Mouse (Mus musculus): ENCODE data around the gene Zfyve27. TPM values are rescaled to one million over a fixed set of nuclear protein-coding genes. Genes with fewer than 3 reads are reported as not detected.
A peak's percentile ranks its signal among the peaks of the same experiment; 100 is the strongest.

Gene Zfyve27
- total RNA-seq (2021): 10 to 100 TPM; 11.9 to 14.4 TPM
- long read RNA-seq, experiment 1, partial matches to known transcripts: 0 of 6 reads
- long read RNA-seq, experiment 1, other reads (novel, unspliced or antisense): 6 of 6 reads
- long read RNA-seq, experiment 2, full-length matches to known transcripts: 4 of 19 reads
- long read RNA-seq, experiment 2, partial matches to known transcripts: 2 of 19 reads
- long read RNA-seq, experiment 2, other reads (novel, unspliced or antisense): 13 of 19 reads

DNA sequence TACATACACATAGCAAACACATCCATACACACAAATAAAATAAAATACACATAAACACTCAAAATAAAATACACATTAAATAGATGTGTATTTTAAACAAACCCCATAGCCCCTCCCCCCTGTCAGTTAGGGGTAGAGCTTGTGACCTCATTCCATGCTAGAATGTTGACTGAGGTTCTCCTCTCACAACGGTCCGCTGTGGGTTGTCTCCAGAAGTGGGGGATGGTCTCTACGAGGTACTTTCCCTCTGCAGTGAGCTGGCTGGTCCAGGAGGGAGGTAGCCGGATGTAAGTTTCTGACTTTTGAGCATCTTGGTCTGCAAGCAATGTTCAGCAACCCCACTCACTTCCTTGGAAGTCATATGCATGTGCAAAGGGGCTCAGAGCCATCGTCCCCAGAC is at the start of gene Zfyve27:
Zfyve27 (plus strand) TSS at position 188 of the 400 bp plus-strand sequence.
- intact Hi-C loops (cut with DNase I; ENCODE audit: low total_unique reads): loop anchor here (10.0 kb wide), 1 partner anchor 129 kb away; the partner anchor contains the start of gene Ankrd2
- no peak for DNase-seq

DNA sequence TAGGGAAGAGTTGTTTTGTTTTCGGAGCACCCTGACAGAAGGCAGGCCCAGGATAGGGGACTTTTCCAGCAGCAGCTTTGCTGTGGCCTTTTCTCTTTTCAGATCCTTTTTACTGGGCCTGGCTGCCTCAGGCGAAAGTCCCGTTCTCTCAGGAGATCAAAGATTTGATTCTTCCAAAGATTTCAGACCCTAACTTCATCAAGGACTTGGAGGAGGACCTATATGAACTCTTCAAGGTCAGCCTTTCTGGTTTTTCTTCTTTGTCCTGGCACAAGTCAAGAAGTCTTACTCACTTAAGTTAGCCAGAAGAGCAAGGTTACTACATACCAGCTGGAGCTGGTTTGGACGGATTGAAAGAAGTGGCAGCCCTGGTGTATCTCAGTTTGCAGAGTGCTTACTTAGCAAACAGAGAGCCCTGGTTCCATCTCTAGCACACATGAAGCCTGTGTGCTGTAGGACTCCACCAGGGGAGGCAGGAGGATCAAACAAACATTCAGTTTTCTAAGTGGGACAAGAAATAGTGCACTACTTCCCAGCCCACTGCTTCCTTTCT is 47.9 kb upstream of the Zfyve27 start:
- DNase-seq: no peak
- intact Hi-C loops (cut with DNase I; ENCODE audit: low total_unique reads): no loop called here

DNA sequence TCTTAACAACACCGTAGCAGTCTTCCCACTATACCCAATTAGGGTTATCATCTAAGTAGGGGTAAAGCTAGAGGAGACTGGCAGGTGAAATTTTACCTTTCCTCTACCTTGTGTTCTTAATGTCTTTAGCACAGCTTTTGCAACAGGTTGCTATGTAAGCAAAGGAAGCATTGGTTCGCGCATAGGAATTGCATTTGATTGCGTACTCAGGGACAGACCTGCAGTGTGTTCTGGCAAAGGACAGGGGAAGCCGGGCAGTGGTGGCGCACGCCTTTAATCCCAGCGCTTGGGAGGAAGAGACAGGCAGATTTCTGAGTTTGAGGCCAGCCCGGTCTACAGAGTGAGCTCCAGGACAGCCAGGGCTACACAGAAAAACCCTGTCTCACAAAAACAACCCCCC is 45.6 kb upstream of the Zfyve27 start:
- intact Hi-C loops (cut with DNase I; ENCODE audit: low total_unique reads): no loop called here
- no peak for DNase-seq

- intact Hi-C loops (cut with DNase I; ENCODE audit: low total_unique reads): no loop called here
- DNase-seq: no peak
Measured at GRCm38 (mm10) chr19:42118596-42118995, 45.2 kb upstream of the Zfyve27 start.

GRCm38 (mm10) chr19:42120451-42120850 is 43.3 kb upstream of the Zfyve27 start:
- no peak for DNase-seq
- intact Hi-C loops (cut with DNase I; ENCODE audit: low total_unique reads): no loop called here

DNA sequence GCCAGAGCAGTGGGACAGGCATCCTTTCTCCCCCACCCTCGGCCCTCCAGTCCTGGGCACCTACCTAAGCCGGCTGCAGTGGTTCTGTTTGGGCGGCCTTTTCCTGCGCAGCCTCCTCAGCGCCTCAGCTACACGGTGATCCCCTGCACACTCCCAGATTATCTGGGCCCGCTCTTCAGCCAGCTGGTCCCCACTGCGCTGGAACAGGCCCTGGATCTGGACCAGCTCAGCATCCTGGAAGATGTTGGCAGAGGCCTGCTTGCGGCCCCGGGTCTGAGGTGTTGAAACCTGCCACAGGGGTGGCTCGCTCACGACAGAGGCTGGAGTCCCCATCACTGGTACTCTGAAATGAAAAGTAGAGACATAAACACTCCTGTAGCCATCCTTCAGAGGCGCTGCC is 39.1 kb upstream of the Zfyve27 start:
- intact Hi-C loops (cut with DNase I; ENCODE audit: low total_unique reads): no loop called here
- DNase-seq: no peak

- intact Hi-C loops (cut with DNase I; ENCODE audit: low total_unique reads): no loop called here
- no peak for DNase-seq
Measured at GRCm38 (mm10) chr19:42125501-42126218, 38.1 kb upstream of the Zfyve27 start.

- no peak for DNase-seq
- intact Hi-C loops (cut with DNase I; ENCODE audit: low total_unique reads): no loop called here
Measured at GRCm38 (mm10) chr19:42126219-42126605, 37.5 kb upstream of the Zfyve27 start.

DNA sequence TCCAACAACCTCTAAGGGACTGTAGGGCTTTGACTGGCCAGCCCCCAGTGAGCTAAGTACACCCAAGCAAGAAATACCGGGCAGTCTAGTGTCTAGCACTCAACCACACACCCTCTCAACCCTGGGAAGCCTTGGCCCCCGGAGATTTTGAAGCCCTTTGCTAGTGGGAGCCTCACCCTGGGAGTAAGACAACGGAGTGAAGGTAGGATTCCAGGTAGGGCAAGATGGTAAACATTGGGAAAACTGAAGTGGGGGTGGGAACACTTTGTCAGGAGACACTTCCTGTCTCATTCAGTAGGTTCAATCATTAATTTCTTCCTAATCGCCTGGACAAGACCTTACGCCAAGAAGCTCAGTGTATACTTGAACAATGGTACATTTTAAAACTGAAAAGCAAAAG is 36.7 kb upstream of the Zfyve27 start:
- no peak for DNase-seq
- intact Hi-C loops (cut with DNase I; ENCODE audit: low total_unique reads): no loop called here

DNA sequence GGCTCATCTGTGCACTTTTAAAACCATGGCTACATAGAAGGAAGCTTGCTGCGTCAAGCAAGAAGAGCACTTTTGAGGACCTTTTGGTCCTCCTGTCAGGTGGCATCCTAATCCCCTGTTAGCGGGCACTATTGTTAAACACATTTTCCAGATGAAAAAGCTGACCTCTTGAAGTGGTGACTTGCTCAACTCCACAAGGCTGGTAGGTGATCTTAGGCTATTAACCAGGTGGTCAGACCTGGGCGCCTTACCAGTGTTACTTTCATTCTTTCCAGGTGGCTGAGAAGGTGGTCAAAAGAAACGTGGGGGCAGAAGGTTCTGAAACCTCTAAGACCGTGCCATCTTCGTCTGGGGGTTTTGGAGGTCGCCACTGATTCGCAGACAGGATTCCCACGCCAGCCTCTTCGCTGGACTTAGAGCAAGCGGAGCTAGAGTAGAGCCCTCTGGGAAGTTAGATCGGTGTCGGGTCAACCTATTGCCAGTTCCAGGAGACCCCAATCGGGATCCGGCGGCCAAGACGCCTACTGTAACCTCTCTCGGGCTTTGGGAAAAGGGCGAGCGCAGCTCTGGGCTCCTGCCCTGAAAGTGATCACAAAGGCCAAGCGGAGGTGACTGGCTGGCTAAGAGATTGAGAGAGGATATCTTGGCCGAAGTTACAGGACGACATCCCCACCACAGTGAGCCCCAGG is 35.6 kb upstream of the Zfyve27 start:
- intact Hi-C loops (cut with DNase I; ENCODE audit: low total_unique reads): no loop called here
- no peak for DNase-seq

DNA sequence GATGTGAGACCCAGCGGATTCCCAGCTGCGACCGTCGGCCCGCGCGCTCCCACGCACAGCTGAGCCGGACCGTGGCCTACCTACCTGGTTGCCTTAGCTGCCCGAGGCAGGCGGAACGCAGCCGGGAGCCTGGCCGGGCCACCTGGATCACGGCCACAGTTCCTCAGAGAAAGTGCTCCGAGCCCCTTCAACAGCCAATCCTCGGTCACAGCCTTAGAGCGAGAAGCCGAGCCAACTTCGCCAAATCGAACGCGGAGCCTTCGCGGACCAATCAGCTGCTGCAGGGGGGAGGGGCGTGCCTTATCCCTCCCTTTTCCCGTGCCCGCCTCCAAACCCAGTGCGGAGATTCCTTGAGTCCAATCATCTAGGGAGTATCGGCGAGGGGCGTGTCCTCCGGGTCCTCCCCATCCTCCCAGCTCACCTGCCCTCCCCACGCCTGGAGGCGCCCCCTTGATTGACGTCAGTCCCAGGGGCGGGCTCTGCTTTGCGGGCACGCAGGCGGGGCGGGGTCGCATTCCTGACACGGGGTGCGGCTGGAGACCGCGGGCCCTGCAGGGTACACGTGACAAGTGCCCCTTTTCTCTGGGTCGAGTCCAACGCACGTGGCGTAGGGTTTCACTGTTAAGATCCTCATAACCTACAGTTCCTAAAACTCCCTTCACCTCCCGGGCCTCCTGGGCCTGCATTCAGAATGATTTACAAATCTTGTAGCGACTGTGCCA is 34.8 kb upstream of the Zfyve27 start, which contains the start of gene Avpi1:
Avpi1 (minus strand) TSS at position 273 of the 722 bp plus-strand sequence.
- DNase-seq: peak; percentile 96
- intact Hi-C loops (cut with DNase I; ENCODE audit: low total_unique reads): no loop called here

GRCm38 (mm10) chr19:42129509-42130293 is 34.0 kb upstream of the Zfyve27 start:
- intact Hi-C loops (cut with DNase I; ENCODE audit: low total_unique reads): no loop called here
- DNase-seq: no peak

- no peak for DNase-seq
- intact Hi-C loops (cut with DNase I; ENCODE audit: low total_unique reads): no loop called here
Measured at GRCm38 (mm10) chr19:42130294-42130606, 33.5 kb upstream of the Zfyve27 start.

- intact Hi-C loops (cut with DNase I; ENCODE audit: low total_unique reads): no loop called here
Measured at GRCm38 (mm10) chr19:42131101-42131500, 32.6 kb upstream of the Zfyve27 start.

GRCm38 (mm10) chr19:42135070-42135469 is 28.7 kb upstream of the Zfyve27 start:
- DNase-seq: no peak
- intact Hi-C loops (cut with DNase I; ENCODE audit: low total_unique reads): no loop called here

More at GRCm38 (mm10) chr19:42131101-42131500, 32.6 kb upstream of the Zfyve27 start:
- no peak for DNase-seq

DNA sequence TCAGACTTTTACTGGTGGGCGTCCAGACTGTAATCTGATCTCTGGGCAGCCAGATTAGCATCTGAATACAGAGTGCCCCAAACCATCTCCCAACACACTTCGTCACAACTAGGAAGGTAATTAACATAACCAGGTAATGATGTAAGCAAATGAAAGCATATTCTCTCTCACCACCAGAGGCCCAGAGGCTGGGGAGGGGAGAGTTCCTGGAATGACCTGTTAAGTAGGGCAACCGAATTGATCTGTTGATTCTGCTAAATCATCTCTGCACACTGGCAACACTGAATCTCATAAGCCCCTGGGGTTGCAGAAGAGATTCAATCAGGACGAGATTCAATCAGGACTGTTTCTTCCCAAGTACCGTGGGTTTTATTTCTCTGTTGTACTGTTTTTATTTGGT is 27.6 kb upstream of the Zfyve27 start:
- intact Hi-C loops (cut with DNase I; ENCODE audit: low total_unique reads): no loop called here
- no peak for DNase-seq

GRCm38 (mm10) chr19:42137167-42137672 is 26.5 kb upstream of the Zfyve27 start:
- DNase-seq: no peak
- intact Hi-C loops (cut with DNase I; ENCODE audit: low total_unique reads): no loop called here

DNA sequence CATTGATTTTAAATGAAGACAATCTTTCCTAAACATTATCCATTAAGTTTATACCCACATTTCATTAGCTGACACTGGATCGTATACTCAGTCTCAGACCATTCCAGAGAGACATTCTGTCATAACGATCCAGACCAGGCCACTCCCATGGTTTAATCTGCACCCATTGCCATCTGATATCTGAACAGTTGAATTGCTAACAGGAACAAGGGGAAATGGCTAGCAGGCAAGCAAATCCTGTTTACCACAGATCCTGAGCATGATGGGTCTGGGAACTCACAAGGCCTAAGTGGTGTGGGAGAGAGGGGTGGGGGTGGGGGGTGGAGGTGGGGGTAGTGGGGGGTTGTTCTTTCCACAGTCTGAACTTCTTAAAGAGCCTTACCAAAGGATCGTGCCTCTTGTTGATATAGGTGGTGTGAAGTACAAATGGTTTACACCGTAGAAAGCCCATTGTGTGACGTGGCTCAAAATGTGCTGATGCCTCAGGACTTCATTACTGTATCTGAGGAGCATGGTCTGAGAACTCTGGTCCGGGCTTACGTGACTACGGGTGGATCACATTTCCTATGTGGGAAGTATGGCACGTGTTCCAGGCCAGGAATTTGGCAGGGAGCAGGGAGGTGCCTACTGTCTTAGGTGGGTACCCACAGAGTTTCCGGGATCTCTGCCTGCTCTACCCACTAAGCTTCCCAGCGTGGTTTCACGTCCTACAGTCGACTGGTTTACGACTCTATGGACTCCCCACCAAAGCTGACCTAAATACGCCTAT is 25.1 kb upstream of the Zfyve27 start:
- intact Hi-C loops (cut with DNase I; ENCODE audit: low total_unique reads): no loop called here
- DNase-seq: no peak
